Mouse (Mus musculus): ENCODE results near the gene Csnk1d. TPM values are rescaled to one million over a fixed set of nuclear protein-coding genes. Genes with fewer than 3 reads are reported as not detected.

The Csnk1d gene
- total and polyA plus RNA-seq, 3 experiments: 73.6 to 195 (median 116) TPM

DNA sequence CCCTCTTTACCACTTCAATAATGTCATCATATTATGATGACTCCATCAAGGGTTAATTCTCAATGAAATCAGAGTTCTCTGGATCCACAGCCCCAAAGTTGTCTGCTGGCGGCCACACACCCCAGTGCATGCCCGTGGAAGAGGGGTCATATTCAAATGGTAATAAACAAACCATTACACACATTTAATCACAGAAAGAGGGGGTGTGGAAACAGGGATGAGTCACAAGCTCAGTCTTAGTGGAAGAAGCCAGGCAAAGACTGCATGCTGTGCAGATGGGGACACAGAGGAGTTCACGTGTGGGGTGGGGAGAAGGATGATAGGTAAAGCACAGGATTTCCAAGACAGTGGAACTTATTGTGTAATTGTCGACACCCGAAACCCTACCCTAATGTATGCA lies 13.2 kb upstream of the Csnk1d start:
- no peaks in the 10 kb centered on the region for H3K36me3 ChIP-seq (replicated peaks)
- DNase-seq (ENCODE audit: low spot score): no peak

DNA sequence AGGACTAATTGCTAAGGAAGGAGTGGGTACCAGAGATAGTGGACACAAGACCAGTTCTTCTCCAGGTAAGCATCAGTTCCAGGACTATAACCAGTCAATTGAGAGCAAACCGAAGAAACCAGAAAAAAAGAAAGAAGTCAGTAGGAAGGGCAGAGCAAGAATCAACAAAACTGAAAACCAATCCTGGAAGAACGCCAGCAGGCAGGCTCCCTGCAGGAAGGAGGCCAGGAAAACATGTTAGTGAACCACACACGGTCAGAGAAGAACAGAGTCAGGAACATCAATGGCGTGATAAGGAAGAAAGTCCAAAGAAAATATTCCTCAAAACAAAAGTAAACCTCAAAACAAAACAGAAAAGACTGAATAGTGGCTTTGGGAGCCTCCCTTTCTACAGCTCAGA lies 10.8 kb upstream of the Csnk1d start:
- H3K4me3 ChIP-seq (ENCODE audit: low read depth, low read length): no peak overlapping the region
- H3K4me1 ChIP-seq (ENCODE audit: insufficient read depth, low read depth, low read length): peaks cover 3% of the 10 kb centered on the region; the same call in 1 of the 2 replicates
- TF ChIP-seq TAL1 (conservative IDR thresholded peaks at IDR 0.05; ENCODE audit: low read depth, low read length): no peak
- peaks cover 3% of the 10 kb centered on the region for H3K36me3 ChIP-seq (replicated peaks)
- ATAC-seq (ENCODE audit: extremely low read depth, insufficient number of reproducible peaks, low FRiP score, poor library complexity, severe bottlenecking): no peak
- DNase-seq (ENCODE audit: low spot score): no peak
- H3K27me3 ChIP-seq (ENCODE audit: insufficient read depth, low read length): peaks cover 25% of the 10 kb centered on the region
- H3K9me3 ChIP-seq (replicated peaks): no peaks in the 10 kb centered on the region

More for the DNA sequence above, 13.2 kb upstream of the Csnk1d start:
- Histone ChIP-seq H3K4me1 (ENCODE audit: insufficient read depth, low read depth, low read length) (peaks cover 3% of the 10 kb centered on the region; the same call in 1 of the 2 replicates), H3K27me3 (ENCODE audit: insufficient read depth, low read length) (peaks cover 37% of the 10 kb centered on the region), H3K9me3 (replicated peaks) (no peaks in the 10 kb centered on the region), H3K4me3 (ENCODE audit: low read depth, low read length) (no peak overlapping the region)
- TF ChIP-seq POLR2AphosphoS5 (IDR thresholded peaks at IDR 0.05; ENCODE audit: insufficient replicate concordance, low read depth, low read length) (no peak), GATA2 (IDR thresholded peaks at IDR 0.05; ENCODE audit: borderline replicate concordance, low read depth, low read length) (no peak), TAL1 (conservative IDR thresholded peaks at IDR 0.05; ENCODE audit: low read depth, low read length) (no peak), CTCF (IDR thresholded peaks at IDR 0.05; ENCODE audit: low read depth, low read length) (no peak), GATA1 (IDR thresholded peaks at IDR 0.05; ENCODE audit: borderline replicate concordance, low read length) (no peak)
- no peak for ATAC-seq (ENCODE audit: extremely low read depth, insufficient number of reproducible peaks, low FRiP score, poor library complexity, severe bottlenecking)

DNA sequence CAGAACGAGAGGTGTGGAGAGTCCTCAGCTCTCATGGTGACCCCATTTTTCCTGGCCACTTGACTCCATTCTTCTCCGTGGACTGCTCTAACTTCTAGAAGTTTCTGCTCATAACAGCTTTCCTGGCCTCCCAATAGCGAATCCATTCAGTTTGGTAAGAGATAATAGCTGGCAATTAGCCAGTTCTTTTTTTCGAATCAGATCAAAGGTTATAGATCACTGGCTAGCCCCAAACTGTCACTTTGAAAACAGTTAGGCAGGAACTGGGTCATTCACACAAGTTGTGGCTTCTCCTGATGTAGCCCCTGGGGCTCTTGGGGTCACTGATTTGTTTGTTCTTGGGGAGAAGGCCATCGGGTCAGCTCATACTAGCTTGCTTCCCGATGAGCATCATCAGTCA lies 3.6 kb upstream of the Csnk1d start:
- Histone ChIP-seq H3K4me3 (ENCODE audit: low read depth, low read length) (no peak overlapping the region), H3K27me3 (ENCODE audit: insufficient read depth, low read length) (no peaks in the 10 kb centered on the region), H3K9me3 (replicated peaks) (no peaks in the 10 kb centered on the region), H3K4me1 (ENCODE audit: insufficient read depth, low read depth, low read length) (peaks cover 33% of the 10 kb centered on the region), H3K36me3 (replicated peaks) (peaks cover 50% of the 10 kb centered on the region)
- TF ChIP-seq POLR2AphosphoS5 (IDR thresholded peaks at IDR 0.05; ENCODE audit: insufficient replicate concordance, low read depth, low read length) (no peak), GATA2 (IDR thresholded peaks at IDR 0.05; ENCODE audit: borderline replicate concordance, low read depth, low read length) (no peak), TAL1 (conservative IDR thresholded peaks at IDR 0.05; ENCODE audit: low read depth, low read length) (no peak), CTCF (IDR thresholded peaks at IDR 0.05; ENCODE audit: low read depth, low read length) (no peak), GATA1 (IDR thresholded peaks at IDR 0.05; ENCODE audit: borderline replicate concordance, low read length) (no peak)
- no peak for ATAC-seq (ENCODE audit: extremely low read depth, insufficient number of reproducible peaks, low FRiP score, poor library complexity, severe bottlenecking)
- no peak for DNase-seq (ENCODE audit: low spot score)

DNA sequence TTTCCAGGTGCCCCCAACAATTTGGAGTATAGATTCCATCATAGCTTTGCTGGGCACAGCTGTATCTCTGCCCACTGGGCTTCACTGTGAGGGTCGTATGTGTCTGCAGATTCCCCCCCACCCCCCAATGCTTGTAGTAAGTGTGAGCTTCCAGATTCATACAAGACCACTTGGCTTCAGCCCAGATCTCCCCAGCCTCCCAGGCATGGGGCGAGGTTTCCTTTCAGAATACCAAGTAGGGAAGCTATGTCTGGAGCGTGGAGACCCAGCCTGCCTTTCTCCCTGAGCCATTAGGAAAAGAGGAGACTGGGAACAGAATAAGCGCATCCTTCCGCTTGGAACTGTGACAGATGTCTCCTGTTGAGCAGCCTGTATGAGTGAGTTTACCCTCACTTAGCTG lies 2.5 kb upstream of the Csnk1d start:
- peaks cover 61% of the 10 kb centered on the region for H3K36me3 ChIP-seq (replicated peaks)
- no peaks in the 10 kb centered on the region for H3K9me3 ChIP-seq (replicated peaks)
- no peak overlapping the region for H3K4me3 ChIP-seq (ENCODE audit: low read depth, low read length)
- TF ChIP-seq POLR2AphosphoS5 (IDR thresholded peaks at IDR 0.05; ENCODE audit: insufficient replicate concordance, low read depth, low read length) (no peak), TAL1 (conservative IDR thresholded peaks at IDR 0.05; ENCODE audit: low read depth, low read length) (no peak), CTCF (IDR thresholded peaks at IDR 0.05; ENCODE audit: low read depth, low read length) (no peak), GATA1 (IDR thresholded peaks at IDR 0.05; ENCODE audit: borderline replicate concordance, low read length) (no peak), GATA2 (IDR thresholded peaks at IDR 0.05; ENCODE audit: borderline replicate concordance, low read depth, low read length) (no peak)
- peaks cover 45% of the 10 kb centered on the region for H3K4me1 ChIP-seq (ENCODE audit: insufficient read depth, low read depth, low read length)
- no peaks in the 10 kb centered on the region for H3K27me3 ChIP-seq (ENCODE audit: insufficient read depth, low read length)
- DNase-seq (ENCODE audit: low spot score) (no peak), ATAC-seq (ENCODE audit: extremely low read depth, insufficient number of reproducible peaks, low FRiP score, poor library complexity, severe bottlenecking) (no peak)

DNA sequence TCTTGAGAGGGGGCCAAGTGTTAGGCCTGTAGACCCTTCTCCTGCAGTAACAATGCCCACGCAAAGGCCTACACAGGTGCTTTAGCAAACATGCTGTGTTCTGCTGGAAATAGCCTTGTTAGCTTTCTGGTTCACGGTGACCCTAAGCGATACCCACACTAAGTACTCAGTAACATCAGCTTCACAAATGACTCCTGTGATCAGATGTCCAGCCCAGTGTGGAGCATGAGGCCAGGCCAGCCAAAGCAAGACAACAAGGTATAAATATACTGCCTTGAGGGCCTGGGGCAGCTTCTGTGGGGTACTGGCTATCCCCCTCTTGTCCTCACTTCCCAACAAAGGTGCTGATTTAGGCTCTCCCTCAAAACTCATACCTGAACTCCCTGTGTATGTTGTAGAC lies 1.9 kb upstream of the Csnk1d start:
- H3K36me3 ChIP-seq (replicated peaks): peaks cover 66% of the 10 kb centered on the region
- no peaks in the 10 kb centered on the region for H3K9me3 ChIP-seq (replicated peaks)
- TF ChIP-seq TAL1 (conservative IDR thresholded peaks at IDR 0.05; ENCODE audit: low read depth, low read length) (no peak), GATA1 (IDR thresholded peaks at IDR 0.05; ENCODE audit: borderline replicate concordance, low read length) (no peak), CTCF (IDR thresholded peaks at IDR 0.05; ENCODE audit: low read depth, low read length) (no peak), POLR2AphosphoS5 (IDR thresholded peaks at IDR 0.05; ENCODE audit: insufficient replicate concordance, low read depth, low read length) (no peak), GATA2 (IDR thresholded peaks at IDR 0.05; ENCODE audit: borderline replicate concordance, low read depth, low read length) (no peak)
- H3K27me3 ChIP-seq (ENCODE audit: insufficient read depth, low read length): no peaks in the 10 kb centered on the region
- H3K4me3 ChIP-seq (ENCODE audit: low read depth, low read length): no peak overlapping the region
- no peak for ATAC-seq (ENCODE audit: extremely low read depth, insufficient number of reproducible peaks, low FRiP score, poor library complexity, severe bottlenecking)
- DNase-seq (ENCODE audit: low spot score): no peak
- peaks cover 49% of the 10 kb centered on the region for H3K4me1 ChIP-seq (ENCODE audit: insufficient read depth, low read depth, low read length)

DNA sequence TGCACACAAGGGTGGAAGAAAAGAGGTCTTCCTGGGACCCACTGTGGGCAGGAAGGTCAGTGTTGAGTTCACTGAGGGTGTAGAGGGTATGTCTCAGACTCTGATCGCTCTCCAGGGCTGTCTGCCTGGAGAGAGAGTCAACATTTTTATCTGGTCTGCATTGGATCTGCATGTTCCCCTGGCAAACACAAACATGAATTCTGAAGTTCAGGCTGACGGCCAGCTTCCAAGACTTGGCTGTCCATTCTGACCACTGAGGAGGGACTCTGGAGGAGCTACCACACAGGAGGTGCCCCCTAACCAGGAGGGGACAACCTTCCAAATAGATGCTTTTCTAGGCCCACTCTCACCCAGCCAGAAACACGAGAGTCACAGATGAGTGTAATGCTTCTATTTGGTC lies 661 bp upstream of the Csnk1d start:
- no peaks in the 10 kb centered on the region for H3K9me3 ChIP-seq (replicated peaks)
- TF ChIP-seq GATA1 (IDR thresholded peaks at IDR 0.05; ENCODE audit: borderline replicate concordance, low read length) (no peak), CTCF (IDR thresholded peaks at IDR 0.05; ENCODE audit: low read depth, low read length) (no peak), POLR2AphosphoS5 (IDR thresholded peaks at IDR 0.05; ENCODE audit: insufficient replicate concordance, low read depth, low read length) (no peak), GATA2 (IDR thresholded peaks at IDR 0.05; ENCODE audit: borderline replicate concordance, low read depth, low read length) (no peak), TAL1 (conservative IDR thresholded peaks at IDR 0.05; ENCODE audit: low read depth, low read length) (no peak)
- H3K27me3 ChIP-seq (ENCODE audit: insufficient read depth, low read length): no peaks in the 10 kb centered on the region
- peaks cover 74% of the 10 kb centered on the region for H3K36me3 ChIP-seq (replicated peaks)
- peaks cover 62% of the 10 kb centered on the region for H3K4me1 ChIP-seq (ENCODE audit: insufficient read depth, low read depth, low read length)
- H3K4me3 ChIP-seq (ENCODE audit: low read depth, low read length): peak overlapping the region; percentile 93
- no peak for ATAC-seq (ENCODE audit: extremely low read depth, insufficient number of reproducible peaks, low FRiP score, poor library complexity, severe bottlenecking)
- no peak for DNase-seq (ENCODE audit: low spot score)
